Mouse (Mus musculus) small intestine, adult 10 weeks (tissue): ENCODE measurements around the gene Hpcal1. TPM values are rescaled to one million over a fixed set of nuclear protein-coding genes. Genes with fewer than 3 reads are reported as not detected.

Source experiments
- polyA plus RNA-seq: library from polyadenylated mRNA; stranded (reverse); fragments of 350-450 nt; fragmentation: Illumina TruSeq; extraction: RNeasy Lipid Tissue Mini Kit (QIAGEN cat#74804); gene quantifications from one replicate; pipeline ENCODE4 v1.2.3, GENCODE M21; 2014; ENCODE audit warnings: low replicate concordance

The Hpcal1 gene
- 11.2 TPM for polyA plus RNA-seq

DNA sequence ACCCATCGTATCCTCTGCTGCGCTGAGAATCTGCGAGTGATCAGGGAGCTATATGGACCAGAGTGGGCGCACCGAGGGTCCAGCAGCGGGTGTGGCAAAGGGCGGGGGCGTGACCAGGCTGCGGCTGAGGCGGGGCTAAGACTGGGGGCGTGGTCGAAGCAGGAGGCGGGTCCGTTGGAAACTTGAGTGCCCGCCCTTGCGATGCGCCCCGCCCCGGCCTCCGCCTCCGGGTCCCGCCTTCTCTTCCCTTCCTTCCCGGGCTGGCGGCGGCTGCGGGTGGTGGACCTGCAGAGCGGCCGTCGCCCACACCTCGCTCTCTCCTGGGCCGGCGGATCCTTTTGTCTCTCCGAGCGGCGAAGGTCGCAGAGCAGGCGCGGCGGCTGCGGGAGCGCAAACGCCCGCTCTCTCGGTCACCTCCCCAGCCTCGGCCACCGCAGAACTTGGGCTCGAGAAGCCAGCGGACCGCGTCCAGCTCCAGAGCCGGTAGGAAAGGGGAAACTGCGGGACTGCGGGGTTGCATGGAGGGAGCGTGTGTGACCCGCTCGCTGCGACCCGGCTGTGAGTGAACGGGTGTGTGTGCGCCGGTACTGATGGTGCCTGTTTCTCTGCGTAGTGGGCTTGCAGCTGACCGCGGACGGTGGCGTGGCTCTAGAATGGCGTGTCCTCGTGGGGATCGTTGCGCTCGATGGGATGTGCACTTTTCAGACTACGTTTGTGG lies at the start of gene Hpcal1:
Hpcal1 (plus strand) TSS at position 293 of the 718 bp plus-strand sequence.

Other genes starting within 250 kb of the Hpcal1 start
- 112 TPM for gene Odc1, start 146.1 kb upstream of the Hpcal1 start, polyA plus RNA-seq